Comparison of ENCODE assay signal across 11 mouse cellular contexts in genomic region chr9:39611953-39612352, GRCm38 (mm10). TPM values are rescaled to one million over a fixed set of nuclear protein-coding genes. Genes with fewer than 3 reads are reported as not detected.
DNase-seq lines count a peak whose midpoint lies in the region; ATAC-seq and TF ChIP-seq lines count a peak whose summit lies in the region.
"Had no signal": no experiment of that assay in that cellular context is flagged by ENCODE, and none has a peak within 500 bp of the region (broad histone marks: within the 10 kb centered on the region; RNA-seq: fewer than 3 reads in every experiment).

No protein-coding gene starts in this region.

- no peaks in the 10 kb centered on the region for H3K9me3 ChIP-seq in hindbrain, embryonic 14.5 days (ENCODE audit: control insufficient read depth, low read length)
- no peaks in the 10 kb centered on the region for H3K9me3 ChIP-seq in hindbrain, embryonic 10.5 days
- no peaks in the 10 kb centered on the region for H3K9me3 ChIP-seq in neural tube, embryonic 12.5 days
- H3K9me3 ChIP-seq in forebrain, embryonic 13.5 days (replicated peaks), result no peaks in the 10 kb centered on the region
- H3K9me3 ChIP-seq in stomach, postnatal 0 days (ENCODE audit: control insufficient read depth, low read length), result no peaks in the 10 kb centered on the region
- H3K9me3 ChIP-seq in hindbrain, embryonic 12.5 days (replicated peaks), result no peaks in the 10 kb centered on the region
- H3K9me3 ChIP-seq: embryonic facial prominence, embryonic 12.5 days had no signal

- no peaks in the 10 kb centered on the region for H3K4me1 ChIP-seq in hindbrain, embryonic 14.5 days (replicated peaks; ENCODE audit: control insufficient read depth, insufficient read depth, low read length)
- H3K4me1 ChIP-seq in hindbrain, embryonic 10.5 days (replicated peaks), result no peaks in the 10 kb centered on the region
- no peaks in the 10 kb centered on the region for H3K4me1 ChIP-seq in neural tube, embryonic 12.5 days
- H3K4me1 ChIP-seq in forebrain, embryonic 13.5 days, result no peaks in the 10 kb centered on the region
- no peaks in the 10 kb centered on the region for H3K4me1 ChIP-seq in stomach, postnatal 0 days (replicated peaks; ENCODE audit: control insufficient read depth, insufficient read depth)
- H3K4me1 ChIP-seq in hindbrain, embryonic 12.5 days, result no peaks in the 10 kb centered on the region
- H3K4me1 ChIP-seq: embryonic facial prominence, embryonic 12.5 days had no signal

- no peaks in the 10 kb centered on the region for H3K27me3 ChIP-seq in hindbrain, embryonic 14.5 days (ENCODE audit: control insufficient read depth, insufficient read depth, low read length)
- H3K27me3 ChIP-seq in hindbrain, embryonic 10.5 days (ENCODE audit: insufficient read depth, poor library complexity, severe bottlenecking), result no peaks in the 10 kb centered on the region
- H3K27me3 ChIP-seq in neural tube, embryonic 12.5 days (replicated peaks), result no peaks in the 10 kb centered on the region
- H3K27me3 ChIP-seq in forebrain, embryonic 13.5 days, result no peaks in the 10 kb centered on the region
- no peaks in the 10 kb centered on the region for H3K27me3 ChIP-seq in stomach, postnatal 0 days (ENCODE audit: control insufficient read depth, insufficient read depth, low read length)
- H3K27me3 ChIP-seq in hindbrain, embryonic 12.5 days, result no peaks in the 10 kb centered on the region
- H3K27me3 ChIP-seq: embryonic facial prominence, embryonic 12.5 days had no signal

- no peak overlapping the region for H3K4me2 ChIP-seq in hindbrain, embryonic 14.5 days (replicated peaks)
- H3K4me2 ChIP-seq in neural tube, embryonic 12.5 days (replicated peaks), result no peak overlapping the region
- H3K4me2 ChIP-seq in forebrain, embryonic 13.5 days, result no peak overlapping the region
- no peak overlapping the region for H3K4me2 ChIP-seq in stomach, postnatal 0 days (replicated peaks; ENCODE audit: low read depth)
- H3K4me2 ChIP-seq in hindbrain, embryonic 12.5 days (replicated peaks), result no peak overlapping the region
- H3K4me2 ChIP-seq: embryonic facial prominence, embryonic 12.5 days had no signal

- no peak for TF ChIP-seq EP300 in stomach, postnatal 0 days (optimal IDR thresholded peaks at IDR 0.05)

- H3K9ac ChIP-seq in hindbrain, embryonic 14.5 days, result no peak overlapping the region
- no peak overlapping the region for H3K9ac ChIP-seq in neural tube, embryonic 12.5 days
- no peak overlapping the region for H3K9ac ChIP-seq in forebrain, embryonic 13.5 days
- no peak overlapping the region for H3K9ac ChIP-seq in stomach, postnatal 0 days (ENCODE audit: low read length)
- H3K9ac ChIP-seq in hindbrain, embryonic 12.5 days, result no peak overlapping the region
- H3K9ac ChIP-seq: embryonic facial prominence, embryonic 12.5 days had no signal

- peak; percentile 71 for TF ChIP-seq CTCF in stomach, postnatal 0 days (IDR thresholded peaks at IDR 0.05; ENCODE audit: low read depth)

- no peak for ATAC-seq in hindbrain, embryonic 14.5 days (ENCODE audit: low FRiP score)
- ATAC-seq in neural tube, embryonic 12.5 days (ENCODE audit: low FRiP score, low read depth), result peak; percentile 53; the same call in 1 of the 2 replicates
- ATAC-seq in forebrain, embryonic 13.5 days, result peak; percentile 74
- no peak for ATAC-seq in stomach, postnatal 0 days (ENCODE audit: low FRiP score, low TSS enrichment)
- no peak for ATAC-seq in hindbrain, embryonic 12.5 days (ENCODE audit: low FRiP score)

- no peak overlapping the region for H3K4me3 ChIP-seq in hindbrain, embryonic 14.5 days (replicated peaks; ENCODE audit: low read length)
- no peak overlapping the region for H3K4me3 ChIP-seq in hindbrain, embryonic 10.5 days
- H3K4me3 ChIP-seq in neural tube, embryonic 12.5 days, result no peak overlapping the region
- no peak overlapping the region for H3K4me3 ChIP-seq in forebrain, embryonic 13.5 days
- H3K4me3 ChIP-seq in stomach, postnatal 0 days (ENCODE audit: low read depth, low read length), result no peak overlapping the region
- H3K4me3 ChIP-seq in hindbrain, embryonic 12.5 days, result no peak overlapping the region
- H3K4me3 ChIP-seq: embryonic facial prominence, embryonic 12.5 days had no signal

- H3K27ac ChIP-seq in hindbrain, embryonic 14.5 days, result no peak overlapping the region
- no peak overlapping the region for H3K27ac ChIP-seq in hindbrain, embryonic 10.5 days
- no peak overlapping the region for H3K27ac ChIP-seq in neural tube, embryonic 12.5 days
- H3K27ac ChIP-seq in forebrain, embryonic 13.5 days, result no peak overlapping the region
- H3K27ac ChIP-seq in stomach, postnatal 0 days (replicated peaks), result no peak overlapping the region
- H3K27ac ChIP-seq in hindbrain, embryonic 12.5 days, result no peak overlapping the region
- H3K27ac ChIP-seq: embryonic facial prominence, embryonic 12.5 days had no signal

- no peaks in the 10 kb centered on the region for H3K36me3 ChIP-seq in hindbrain, embryonic 14.5 days (replicated peaks; ENCODE audit: control insufficient read depth, insufficient read depth)
- H3K36me3 ChIP-seq in hindbrain, embryonic 10.5 days, result no peaks in the 10 kb centered on the region
- H3K36me3 ChIP-seq in neural tube, embryonic 12.5 days, result no peaks in the 10 kb centered on the region
- no peaks in the 10 kb centered on the region for H3K36me3 ChIP-seq in forebrain, embryonic 13.5 days (ENCODE audit: poor library complexity, severe bottlenecking)
- H3K36me3 ChIP-seq in stomach, postnatal 0 days (ENCODE audit: control insufficient read depth, insufficient read depth, low read length), result no peaks in the 10 kb centered on the region
- H3K36me3 ChIP-seq in hindbrain, embryonic 12.5 days, result no peaks in the 10 kb centered on the region
- H3K36me3 ChIP-seq: embryonic facial prominence, embryonic 12.5 days had no signal

- WGBS in hindbrain, embryonic 14.5 days, result 67% methylated on average over 1 of the region's 1 CpGs
- WGBS in hindbrain, embryonic 10.5 days, result 67% methylated on average over 1 of the region's 1 CpGs
- 56% methylated on average over 1 of the region's 1 CpGs for WGBS in neural tube, embryonic 12.5 days
- 74% methylated on average over 1 of the region's 1 CpGs for WGBS in forebrain, embryonic 13.5 days
- 58% methylated on average over 1 of the region's 1 CpGs for WGBS in stomach, postnatal 0 days
- WGBS in hindbrain, embryonic 12.5 days, result 74% methylated on average over 1 of the region's 1 CpGs

- DNase-seq in hindbrain, embryonic 14.5 days (ENCODE audit: low spot score), result peak; percentile 74
- no peak for DNase-seq in hindbrain, embryonic 10.5 days (ENCODE audit: low spot score)
- no peak for DNase-seq in neural tube, embryonic 10.5 days (ENCODE audit: extremely low spot score, low spot score)
- no peak for DNase-seq in stomach, postnatal 0 days (ENCODE audit: low spot score)
- no peak for DNase-seq in cerebellum, adult 8-10 months
- DNase-seq: thymus, postnatal 25 days had no signal

RNA-seq across cellular contexts. Expression of gene Olfr148, which starts 1.5 kb away (rescaled TPM):
- polyA plus RNA-seq in hindbrain, embryonic 14.5 days (2014; fragmentation: Nextera tagmentation; extraction: Ambion mirVana), result not detected in 2 replicates
- not detected in 2 replicates for polyA plus RNA-seq in hindbrain, embryonic 10.5 days (2016; fragmentation: Nextera tagmentation; extraction: Ambion mirVana)
- polyA plus RNA-seq in neural tube, embryonic 12.5 days (2016; fragmentation: Nextera tagmentation; extraction: Ambion mirVana), result not detected in 2 replicates
- not detected in 2 replicates for polyA plus RNA-seq in forebrain, embryonic 13.5 days (2015; fragmentation: Nextera tagmentation; extraction: Ambion mirVana)
- polyA plus RNA-seq in stomach, postnatal 0 days (2015; fragmentation: Nextera tagmentation; extraction: Ambion mirVana), result not detected in 2 replicates
- polyA plus RNA-seq in hindbrain, embryonic 12.5 days (2016; fragmentation: Nextera tagmentation; extraction: Ambion mirVana), result not detected in 2 replicates
- polyA plus RNA-seq: embryonic facial prominence, embryonic 12.5 days; liver, adult 2 months had no signal

RNA-seq across cellular contexts. Expression of gene AW551984, which starts 7.8 kb away (rescaled TPM):
- 164 and 235 TPM in 2 replicates for polyA plus RNA-seq in hindbrain, embryonic 14.5 days (2014; fragmentation: Nextera tagmentation; extraction: Ambion mirVana)
- polyA plus RNA-seq in hindbrain, embryonic 10.5 days (2016; fragmentation: Nextera tagmentation; extraction: Ambion mirVana), result 6.0 and 10.1 TPM in 2 replicates
- 26.1 and 26.5 TPM in 2 replicates for polyA plus RNA-seq in neural tube, embryonic 12.5 days (2016; fragmentation: Nextera tagmentation; extraction: Ambion mirVana)
- 19.8 and 32.4 TPM in 2 replicates for polyA plus RNA-seq in forebrain, embryonic 13.5 days (2015; fragmentation: Nextera tagmentation; extraction: Ambion mirVana)
- 10.6 and 12.5 TPM in 2 replicates for polyA plus RNA-seq in stomach, postnatal 0 days (2015; fragmentation: Nextera tagmentation; extraction: Ambion mirVana)
- polyA plus RNA-seq in hindbrain, embryonic 12.5 days (2016; fragmentation: Nextera tagmentation; extraction: Ambion mirVana), result 30.6 and 34.7 TPM in 2 replicates

RNA-seq across cellular contexts. Expression of gene Olfr960, which starts 9.2 kb away (rescaled TPM):
- not detected in 2 replicates for polyA plus RNA-seq in hindbrain, embryonic 14.5 days (2014; fragmentation: Nextera tagmentation; extraction: Ambion mirVana)
- not detected in 2 replicates for polyA plus RNA-seq in hindbrain, embryonic 10.5 days (2016; fragmentation: Nextera tagmentation; extraction: Ambion mirVana)
- polyA plus RNA-seq in neural tube, embryonic 12.5 days (2016; fragmentation: Nextera tagmentation; extraction: Ambion mirVana), result not detected in 2 replicates
- not detected in 2 replicates for polyA plus RNA-seq in forebrain, embryonic 13.5 days (2015; fragmentation: Nextera tagmentation; extraction: Ambion mirVana)
- polyA plus RNA-seq in stomach, postnatal 0 days (2015; fragmentation: Nextera tagmentation; extraction: Ambion mirVana), result not detected in 2 replicates
- polyA plus RNA-seq in hindbrain, embryonic 12.5 days (2016; fragmentation: Nextera tagmentation; extraction: Ambion mirVana), result not detected in 2 replicates
- polyA plus RNA-seq: embryonic facial prominence, embryonic 12.5 days; liver, adult 2 months had no signal

RNA-seq across cellular contexts. Expression of gene Olfr961, which starts 32.9 kb away (rescaled TPM):
- not detected in 2 replicates for polyA plus RNA-seq in hindbrain, embryonic 14.5 days (2014; fragmentation: Nextera tagmentation; extraction: Ambion mirVana)
- polyA plus RNA-seq in hindbrain, embryonic 10.5 days (2016; fragmentation: Nextera tagmentation; extraction: Ambion mirVana), result not detected in 2 replicates
- not detected in 2 replicates for polyA plus RNA-seq in neural tube, embryonic 12.5 days (2016; fragmentation: Nextera tagmentation; extraction: Ambion mirVana)
- not detected in 2 replicates for polyA plus RNA-seq in forebrain, embryonic 13.5 days (2015; fragmentation: Nextera tagmentation; extraction: Ambion mirVana)
- not detected in 2 replicates for polyA plus RNA-seq in stomach, postnatal 0 days (2015; fragmentation: Nextera tagmentation; extraction: Ambion mirVana)
- not detected in 2 replicates for polyA plus RNA-seq in hindbrain, embryonic 12.5 days (2016; fragmentation: Nextera tagmentation; extraction: Ambion mirVana)
- polyA plus RNA-seq: embryonic facial prominence, embryonic 12.5 days; liver, adult 2 months had no signal

RNA-seq across cellular contexts. Expression of gene Olfr959, which starts 36.6 kb away (rescaled TPM):
- polyA plus RNA-seq in hindbrain, embryonic 14.5 days (2014; fragmentation: Nextera tagmentation; extraction: Ambion mirVana), result not detected in 2 replicates
- not detected in 2 replicates for polyA plus RNA-seq in hindbrain, embryonic 10.5 days (2016; fragmentation: Nextera tagmentation; extraction: Ambion mirVana)
- not detected in 2 replicates for polyA plus RNA-seq in neural tube, embryonic 12.5 days (2016; fragmentation: Nextera tagmentation; extraction: Ambion mirVana)
- polyA plus RNA-seq in forebrain, embryonic 13.5 days (2015; fragmentation: Nextera tagmentation; extraction: Ambion mirVana), result not detected in 2 replicates
- polyA plus RNA-seq in stomach, postnatal 0 days (2015; fragmentation: Nextera tagmentation; extraction: Ambion mirVana), result not detected in 2 replicates
- not detected in 2 replicates for polyA plus RNA-seq in hindbrain, embryonic 12.5 days (2016; fragmentation: Nextera tagmentation; extraction: Ambion mirVana)
- polyA plus RNA-seq: embryonic facial prominence, embryonic 12.5 days; liver, adult 2 months had no signal

Comparison
In these comparisons a context has a peak if more than half of its experiments do, and no peak if none do; other contexts are left out.
1. ATAC-seq: peak in neural tube, embryonic 12.5 days (single experiment) and forebrain, embryonic 13.5 days (single experiment); none in hindbrain, embryonic 14.5 days (single experiment), stomach, postnatal 0 days (single experiment) and hindbrain, embryonic 12.5 days (single experiment).